Mouse (Mus musculus): ENCODE data around the gene Thap8. TPM values are rescaled to one million over a fixed set of nuclear protein-coding genes. Genes with fewer than 3 reads are reported as not detected.
"Not testable (repeated sequence)": the region's sequence is repeated elsewhere in the genome, so short reads cannot be mapped to it uniquely, and the experiment has no call there.

Gene Thap8
- polyA plus RNA-seq (2015; fragmentation: Nextera tagmentation; extraction: Ambion mirVana), result 0.86 and 0.93 TPM in 2 replicates

DNA sequence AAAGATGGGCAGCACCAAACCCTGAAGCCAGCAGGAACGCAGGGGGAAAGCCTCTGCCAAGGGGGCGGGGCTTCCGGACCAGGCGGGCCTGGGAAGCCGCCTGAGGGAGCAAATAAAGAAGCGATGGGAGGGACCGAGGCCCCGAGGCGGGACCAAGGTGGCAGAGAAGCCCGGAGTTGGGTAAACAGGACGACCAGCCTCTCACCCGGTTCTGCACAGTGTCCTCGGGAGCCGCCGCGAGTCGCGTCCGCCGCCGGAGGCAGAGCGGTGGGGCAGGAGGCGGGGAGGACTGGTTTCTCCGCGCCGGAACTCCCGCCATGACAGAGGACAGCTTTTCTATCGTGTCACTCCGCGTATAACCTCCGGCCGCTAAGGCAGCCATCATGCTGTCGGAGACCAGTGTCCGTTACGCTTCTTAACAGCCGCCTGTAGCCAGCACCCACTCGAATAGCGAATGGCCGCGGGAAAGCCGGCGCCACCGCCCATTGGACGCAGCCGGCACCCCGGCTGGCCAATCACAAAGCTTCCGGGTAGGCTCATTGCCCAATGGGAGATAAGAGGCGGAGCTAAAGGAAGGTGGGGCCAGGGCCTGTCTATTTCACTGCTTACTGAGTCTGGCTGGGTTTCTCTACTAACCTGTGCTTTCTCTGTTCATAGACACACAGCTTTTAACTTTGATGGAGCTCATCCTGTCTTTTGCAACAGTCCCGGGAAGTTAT, at the start of gene Thap8, which contains the start of gene Wdr62:
Thap8 (plus strand) TSS at position 144 of the 719 bp plus-strand sequence.
Wdr62 (minus strand) TSS at position 469 of the 719 bp plus-strand sequence.
- Histone ChIP-seq H3K36me3 (no peaks in the 10 kb centered on the region), H3K4me1 (peaks cover 16% of the 10 kb centered on the region), H3K4me2 (peak within 1 kb of the TSS; percentile 98), H3K9ac (replicated peaks) (peak within 1 kb of the TSS; percentile 68), H3K9me3 (replicated peaks) (no peaks in the 10 kb centered on the region), H3K4me3 (replicated peaks) (peak within 1 kb of the TSS; percentile 75), H3K27ac (replicated peaks) (peak within 1 kb of the TSS; percentile 97), H3K27me3 (replicated peaks) (no peaks in the 10 kb centered on the region)
- ATAC-seq (ENCODE audit: low FRiP score), result peak; percentile 96
- WGBS, result under 1% methylated on average over 48 of the region's 49 CpGs

- H3K4me2 ChIP-seq, result peak overlapping the region; percentile 84
- no peaks in the 10 kb centered on the region for H3K9me3 ChIP-seq (replicated peaks)
- no peaks in the 10 kb centered on the region for H3K27me3 ChIP-seq (replicated peaks)
- H3K27ac ChIP-seq (replicated peaks), result peak overlapping the region; percentile 98
- ATAC-seq (ENCODE audit: low FRiP score), result peak; percentile 48
- H3K9ac ChIP-seq (replicated peaks), result peak overlapping the region; percentile 63
- peak overlapping the region; percentile 80 for H3K4me3 ChIP-seq (replicated peaks)
- 0% methylated on average over 16 of the region's 16 CpGs for WGBS
- H3K4me1 ChIP-seq, result peaks cover 28% of the 10 kb centered on the region
- H3K36me3 ChIP-seq, result peaks cover 41% of the 10 kb centered on the region
Observed at GRCm38 (mm10) chr7:30231328-30231668, 48.6 kb upstream of the Thap8 start.

GRCm38 (mm10) chr7:30231669-30232454, 48.0 kb upstream of the Thap8 start, which contains the start of the genes Polr2i and Tbcb:
Polr2i (plus strand) TSS chr7:30231948.
Tbcb (minus strand) TSS chr7:30232272.
- Histone ChIP-seq H3K36me3 (peaks cover 35% of the 10 kb centered on the region), H3K4me2 (peak within 1 kb of the TSS; percentile 84), H3K9me3 (replicated peaks) (no peaks in the 10 kb centered on the region), H3K4me1 (peaks cover 28% of the 10 kb centered on the region), H3K4me3 (replicated peaks) (peak within 1 kb of the TSS; percentile 80), H3K27ac (replicated peaks) (peak within 1 kb of the TSS; percentile 98), H3K9ac (replicated peaks) (peak within 1 kb of the TSS; percentile 72), H3K27me3 (replicated peaks) (no peaks in the 10 kb centered on the region)
- ATAC-seq (ENCODE audit: low FRiP score), result peak; percentile 93
- WGBS, result under 1% methylated on average over 67 of the region's 67 CpGs

DNA sequence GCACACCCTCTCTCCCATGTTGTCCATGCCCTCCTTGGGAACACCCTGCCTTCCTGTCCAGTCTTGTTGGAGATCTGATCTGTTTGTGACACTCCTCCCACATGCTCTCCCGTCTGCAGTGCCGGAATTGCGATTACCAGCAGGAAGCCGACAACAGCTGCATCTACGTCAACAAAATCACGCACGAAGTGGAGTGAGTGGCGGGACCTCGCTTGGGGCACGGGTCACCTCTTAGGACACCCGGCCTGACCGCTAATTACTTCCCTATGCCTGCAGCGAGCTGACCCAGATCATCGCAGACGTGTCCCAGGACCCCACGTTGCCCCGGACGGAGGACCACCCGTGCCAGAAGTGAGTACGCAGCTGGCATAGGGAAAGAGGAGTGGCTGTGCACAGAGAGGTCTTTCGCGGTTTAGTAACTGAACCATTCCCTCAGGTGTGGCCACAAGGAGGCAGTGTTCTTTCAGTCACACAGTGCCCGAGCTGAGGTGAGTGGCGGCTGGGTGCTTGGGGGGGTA, 47.2 kb upstream of the Thap8 start:
- no peaks in the 10 kb centered on the region for H3K9me3 ChIP-seq (replicated peaks)
- H3K9ac ChIP-seq (replicated peaks), result peak overlapping the region; percentile 72
- H3K27ac ChIP-seq (replicated peaks), result peak overlapping the region; percentile 98
- 4% methylated on average over 24 of the region's 24 CpGs for WGBS
- peaks cover 28% of the 10 kb centered on the region for H3K4me1 ChIP-seq
- no peaks in the 10 kb centered on the region for H3K27me3 ChIP-seq (replicated peaks)
- peak overlapping the region; percentile 68 for H3K4me2 ChIP-seq
- H3K4me3 ChIP-seq (replicated peaks), result peak overlapping the region; percentile 80
- peaks cover 28% of the 10 kb centered on the region for H3K36me3 ChIP-seq
- peak; percentile 15; the same call in 1 of the 2 replicates for ATAC-seq (ENCODE audit: low FRiP score)

GRCm38 (mm10) chr7:30233387-30233786, 46.5 kb upstream of the Thap8 start:
- peaks cover 24% of the 10 kb centered on the region for H3K36me3 ChIP-seq
- 90% methylated on average over 20 of the region's 20 CpGs for WGBS
- no peak overlapping the region for H3K9ac ChIP-seq (replicated peaks)
- no peak overlapping the region for H3K27ac ChIP-seq (replicated peaks)
- H3K27me3 ChIP-seq (replicated peaks), result no peaks in the 10 kb centered on the region
- ATAC-seq (ENCODE audit: low FRiP score), result no peak
- no peaks in the 10 kb centered on the region for H3K9me3 ChIP-seq (replicated peaks)
- H3K4me3 ChIP-seq (replicated peaks), result 0 out of 2 replicates have a peak overlapping the region, but pooled peaks have one; percentile 80
- H3K4me1 ChIP-seq, result peaks cover 28% of the 10 kb centered on the region
- peak overlapping the region; percentile 68 for H3K4me2 ChIP-seq

DNA sequence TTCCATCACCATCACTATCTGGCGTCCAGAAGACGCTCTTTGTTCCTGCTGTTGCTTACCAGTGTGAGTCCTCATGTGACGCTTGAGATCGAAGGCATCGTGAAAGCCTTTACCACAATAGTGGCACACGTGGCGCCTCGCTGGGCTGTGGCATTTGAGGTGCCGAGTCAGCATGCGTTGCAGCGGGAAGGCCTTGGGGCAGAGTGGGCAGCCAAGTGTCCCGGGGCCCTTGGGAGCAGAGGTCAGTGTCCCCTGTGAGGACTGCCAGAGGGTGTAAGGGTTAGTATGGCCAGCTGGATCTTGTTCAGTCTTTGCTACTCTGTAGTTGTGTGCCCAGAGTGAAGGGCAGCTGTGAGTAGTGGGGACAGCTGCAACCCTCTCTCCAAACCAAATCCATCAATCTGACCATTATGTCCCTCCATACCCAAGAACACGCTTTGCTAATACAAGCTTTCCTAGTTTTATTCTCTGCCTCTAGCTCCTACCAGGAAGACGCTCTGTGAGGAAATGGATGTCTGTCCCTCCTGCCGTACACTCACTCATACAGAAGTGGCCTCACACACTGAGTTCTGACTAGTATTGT, 45.5 kb upstream of the Thap8 start:
- Histone ChIP-seq H3K9me3 (replicated peaks) (no peaks in the 10 kb centered on the region), H3K36me3 (peaks cover 21% of the 10 kb centered on the region), H3K9ac (replicated peaks) (no peak overlapping the region), H3K4me2 (no peak overlapping the region), H3K4me1 (peaks cover 28% of the 10 kb centered on the region), H3K27ac (replicated peaks) (no peak overlapping the region), H3K4me3 (replicated peaks) (no peak overlapping the region), H3K27me3 (replicated peaks) (no peaks in the 10 kb centered on the region)
- 95% methylated on average over 15 of the region's 15 CpGs for WGBS
- no peak for ATAC-seq (ENCODE audit: low FRiP score)

GRCm38 (mm10) chr7:30235091-30235490, 44.8 kb upstream of the Thap8 start:
- Histone ChIP-seq H3K9me3 (replicated peaks) (no peaks in the 10 kb centered on the region), H3K4me2 (no peak overlapping the region), H3K27ac (replicated peaks) (no peak overlapping the region), H3K4me3 (replicated peaks) (no peak overlapping the region), H3K27me3 (replicated peaks) (no peaks in the 10 kb centered on the region), H3K9ac (replicated peaks) (no peak overlapping the region), H3K36me3 (peaks cover 21% of the 10 kb centered on the region), H3K4me1 (peaks cover 28% of the 10 kb centered on the region)
- 95% methylated on average over 8 of the region's 8 CpGs for WGBS
- no peak for ATAC-seq (ENCODE audit: low FRiP score)

- H3K9me3 ChIP-seq (replicated peaks), result no peaks in the 10 kb centered on the region
- H3K36me3 ChIP-seq, result peaks cover 21% of the 10 kb centered on the region
- ATAC-seq (ENCODE audit: low FRiP score), result no peak
- no peak within 1 kb of the TSS for H3K4me3 ChIP-seq (replicated peaks)
- H3K27ac ChIP-seq (replicated peaks), result no peak within 1 kb of the TSS
- H3K4me1 ChIP-seq, result peaks cover 25% of the 10 kb centered on the region
- 80% methylated on average over 4 of the region's 4 CpGs for WGBS
- no peak within 1 kb of the TSS for H3K4me2 ChIP-seq
- H3K9ac ChIP-seq (replicated peaks), result no peak within 1 kb of the TSS
- H3K27me3 ChIP-seq (replicated peaks), result no peaks in the 10 kb centered on the region
Observed at GRCm38 (mm10) chr7:30235625-30236024, 44.3 kb upstream of the Thap8 start, which contains the start of gene Ovol3. Ovol3 (minus strand) TSS chr7:30235725.

GRCm38 (mm10) chr7:30237374-30237773, 42.5 kb upstream of the Thap8 start:
- not testable (repeated sequence) for ATAC-seq (ENCODE audit: low FRiP score); H3K9ac ChIP-seq (replicated peaks); H3K27ac ChIP-seq (replicated peaks); H3K4me3 ChIP-seq (replicated peaks); H3K27me3 ChIP-seq (replicated peaks); H3K9me3 ChIP-seq (replicated peaks); H3K4me2 ChIP-seq
- peaks cover 18% of the 10 kb centered on the region for H3K4me1 ChIP-seq
- WGBS, result 84% methylated on average over 3 of the region's 3 CpGs
- H3K36me3 ChIP-seq, result peaks cover 21% of the 10 kb centered on the region

DNA sequence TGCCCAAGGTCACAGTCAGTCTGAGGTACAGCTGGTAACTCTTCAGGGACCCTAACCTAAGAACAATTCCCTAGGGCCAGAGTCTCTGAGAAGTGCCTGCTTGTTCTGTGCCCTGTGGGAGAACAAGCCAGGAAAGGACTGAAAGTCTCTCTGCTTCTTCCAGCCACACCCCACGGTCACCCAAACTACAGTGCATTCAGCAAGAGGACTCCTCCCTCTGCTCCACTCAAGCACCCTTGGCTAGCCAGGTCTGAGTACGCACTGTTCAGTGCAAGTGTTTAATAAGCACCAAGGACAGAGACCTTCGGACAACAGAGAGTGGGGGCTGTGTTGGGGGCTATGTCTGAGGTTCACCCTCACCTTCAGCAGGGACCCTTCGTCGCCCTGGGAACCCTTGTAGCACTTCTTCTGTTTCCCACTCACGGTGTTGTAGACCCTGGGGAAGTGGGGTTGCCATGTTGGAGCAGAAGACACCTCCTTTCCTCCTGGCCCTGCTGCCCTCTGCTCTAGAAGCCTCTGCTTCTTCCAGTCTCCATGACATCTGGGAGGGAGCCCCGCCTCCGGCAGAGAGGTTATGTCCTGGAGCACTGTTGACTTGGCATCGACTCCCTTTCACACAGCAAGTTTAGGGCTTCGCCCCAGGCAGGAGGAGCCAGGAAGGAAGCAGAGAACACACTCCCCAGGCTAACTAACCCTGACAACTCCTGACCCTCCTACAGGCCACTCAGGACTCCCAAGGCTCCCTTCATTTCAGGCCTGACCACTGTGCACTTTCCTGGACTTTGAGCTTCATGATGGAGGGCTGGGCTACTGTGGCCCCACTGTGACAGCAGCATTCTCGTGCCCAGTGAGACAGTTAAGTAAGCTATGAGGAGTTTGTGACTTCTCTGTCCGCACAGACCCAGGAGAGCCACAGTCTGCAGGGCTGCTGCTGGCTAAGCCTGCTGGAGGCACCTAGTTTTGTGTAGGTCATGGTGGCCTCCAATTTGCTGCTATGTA, 27.6 kb upstream of the Thap8 start:
- no peaks in the 10 kb centered on the region for H3K27me3 ChIP-seq (replicated peaks)
- 88% methylated on average over 12 of the region's 12 CpGs for WGBS

More for the DNA sequence above, 27.6 kb upstream of the Thap8 start:
- Histone ChIP-seq H3K4me3 (replicated peaks) (no peak overlapping the region), H3K27ac (replicated peaks) (no peak overlapping the region), H3K36me3 (no peaks in the 10 kb centered on the region; the same call in 1 of the 2 replicates), H3K9me3 (replicated peaks) (no peaks in the 10 kb centered on the region), H3K4me1 (no peaks in the 10 kb centered on the region), H3K4me2 (no peak overlapping the region), H3K9ac (replicated peaks) (no peak overlapping the region)
- no peak for ATAC-seq (ENCODE audit: low FRiP score)
